Mouse (Mus musculus) gastrocnemius, postnatal 10 days (tissue): Measurements from ENCODE around the gene Rap1a. TPM values are rescaled to one million over a fixed set of nuclear protein-coding genes. Genes with fewer than 3 reads are reported as not detected.
A peak's percentile ranks its signal among the peaks of the same experiment; 100 is the strongest.

Experiments
- DNase-seq: peaks from one replicate; pipeline ENCODE4 v3.0.0; 2021; ENCODE audit warnings: mixed read lengths
- long read RNA-seq, 2 experiments: library from polyadenylated mRNA; stranded (forward); transcript quantifications; one replicate each; pipeline ENCODE4 v2.0.0; 2021
- total RNA-seq, 2 experiments: library from RNA; stranded (reverse); gene quantifications; 2 replicates each; pipeline ENCODE4 v1.2.3; 2021

The Rap1a gene
- total RNA-seq, result 100 to 1,000 TPM; 126 to 130 TPM
- long read RNA-seq, experiment 1, transcript Rap1a-201 (8 exons, 2,407 nt), result major isoform, 71 of 73 reads
- long read RNA-seq, experiment 1, partial matches to known transcripts, result 2 of 73 reads
- long read RNA-seq, experiment 1, other reads (novel, unspliced or antisense), result 0 of 73 reads
- long read RNA-seq, experiment 2, transcript Rap1a-201 (8 exons, 2,407 nt), result major isoform, 85 of 92 reads
- long read RNA-seq, experiment 2, partial matches to known transcripts, result 1 of 92 reads
- long read RNA-seq, experiment 2, other reads (novel, unspliced or antisense), result 6 of 92 reads

GRCm38 (mm10) chr3:105801191-105802166, at the start of gene Rap1a:
TSS of gene Rap1a (minus strand) at chr3:105801336.
- peak; percentile 80 for DNase-seq

DNA sequence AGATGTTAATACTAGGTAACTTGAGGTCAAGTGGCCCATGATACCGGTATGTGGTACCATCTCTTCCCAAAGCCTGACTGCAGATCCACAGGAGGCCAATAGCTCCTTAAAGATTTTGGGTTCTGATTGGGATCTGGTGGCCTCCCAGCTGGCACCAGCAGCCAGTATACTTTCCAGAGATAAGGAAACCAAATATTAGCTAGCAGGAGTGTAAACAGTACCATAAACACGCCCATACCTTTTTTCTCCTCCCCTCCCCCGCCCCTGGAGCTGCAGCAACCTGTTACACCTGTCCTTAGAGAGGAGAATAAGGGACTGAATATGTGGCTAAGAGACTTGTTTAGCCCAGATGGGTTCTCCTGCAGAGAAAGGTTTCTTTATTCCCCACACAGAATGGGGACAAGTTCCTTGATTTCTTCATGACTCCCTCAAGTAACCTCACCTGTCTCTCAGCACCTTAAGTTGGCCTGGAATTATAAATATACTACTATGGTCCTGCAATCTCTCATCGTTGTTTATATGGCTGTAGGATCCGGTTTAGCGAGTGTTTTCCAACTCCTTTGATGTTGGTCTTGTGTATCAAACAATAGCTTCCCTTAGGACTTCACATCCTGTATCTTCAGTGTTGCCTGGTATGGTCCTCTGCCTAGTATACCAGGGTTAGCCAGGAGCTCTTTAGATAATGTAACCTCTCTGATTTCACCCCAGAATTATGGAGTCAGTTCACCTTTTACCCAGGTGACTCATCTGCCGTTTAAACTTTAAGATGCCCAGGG, 45.3 kb upstream of the Rap1a start:
- no peak for DNase-seq

DNA sequence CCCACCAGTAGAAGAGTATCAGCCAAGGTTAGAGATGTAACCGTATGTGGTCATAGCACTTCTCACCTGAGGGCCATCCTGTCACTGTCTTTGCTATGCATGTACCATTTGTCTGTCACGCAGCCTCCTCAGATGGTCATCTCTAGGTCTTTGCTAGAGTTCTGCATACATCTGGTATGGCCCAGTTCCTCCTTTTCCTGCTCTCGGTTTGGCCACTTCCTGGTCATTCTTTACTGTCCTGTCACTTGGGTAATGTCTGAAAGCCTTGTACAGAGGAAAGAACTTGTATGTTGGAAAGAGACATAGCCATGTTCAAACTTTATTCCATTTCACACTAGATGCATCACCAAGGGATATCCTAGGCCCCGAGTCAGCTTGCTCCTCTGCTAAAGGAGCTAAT, 38.7 kb upstream of the Rap1a start:
- DNase-seq, result no peak

- DNase-seq, result no peak
These were observed 37.5 kb upstream of the Rap1a start for GRCm38 (mm10) chr3:105838655-105839054.

DNA sequence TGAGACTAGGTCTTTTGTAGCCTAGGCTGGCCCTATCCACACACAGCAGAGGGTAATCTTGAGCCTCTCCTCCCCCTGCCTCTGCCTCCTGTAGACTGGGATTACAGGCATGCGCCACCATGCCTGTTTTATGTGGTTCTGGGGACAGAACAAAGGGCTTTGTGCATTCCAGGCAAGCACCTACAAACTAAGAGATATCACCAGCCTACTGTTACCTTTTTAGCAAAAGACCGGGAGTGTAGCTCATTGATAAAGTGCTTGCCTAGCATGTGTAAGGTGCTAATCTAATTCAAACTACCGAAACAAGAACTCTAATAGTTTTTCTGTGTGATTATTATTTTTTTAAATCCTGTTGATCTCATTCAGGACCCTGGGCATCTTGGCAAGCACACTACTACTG, 35.7 kb upstream of the Rap1a start:
- no peak for DNase-seq

GRCm38 (mm10) chr3:105835875-105836274, 34.7 kb upstream of the Rap1a start:
- no peak for DNase-seq

GRCm38 (mm10) chr3:105831584-105831983, 30.4 kb upstream of the Rap1a start:
- no peak for DNase-seq

DNA sequence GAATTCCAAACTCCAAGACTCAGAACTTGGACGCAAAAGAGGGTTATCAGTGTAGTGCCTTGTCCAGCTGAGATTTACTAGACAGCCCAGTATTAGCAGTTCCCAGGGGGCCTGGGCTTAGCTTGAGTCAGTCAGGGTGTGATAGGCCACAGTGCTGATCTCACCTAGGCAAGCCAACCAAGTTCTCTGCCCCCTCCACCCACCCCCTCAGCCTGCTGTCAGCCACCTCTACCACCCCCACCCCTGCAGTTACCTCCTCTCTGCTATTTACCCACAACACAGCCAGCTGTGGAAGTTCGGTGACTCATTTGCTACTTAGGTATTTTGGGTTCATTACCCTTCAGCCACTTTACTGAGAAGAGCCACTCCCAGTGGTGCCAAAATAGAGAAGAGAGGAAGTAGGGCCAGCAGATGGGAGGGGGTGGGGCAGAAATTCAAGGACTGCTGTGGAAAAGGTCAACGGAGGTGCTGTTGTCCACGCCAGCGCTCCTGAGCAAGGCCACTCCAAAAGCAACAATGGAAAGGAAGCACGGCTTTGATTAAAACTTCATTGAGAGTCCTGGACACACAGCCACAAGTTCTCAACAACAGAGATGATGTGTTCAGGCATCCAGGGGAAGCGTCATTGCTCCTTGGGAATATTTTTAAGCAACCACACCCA, 24.5 kb upstream of the Rap1a start:
- DNase-seq, result peak; percentile 53

DNA sequence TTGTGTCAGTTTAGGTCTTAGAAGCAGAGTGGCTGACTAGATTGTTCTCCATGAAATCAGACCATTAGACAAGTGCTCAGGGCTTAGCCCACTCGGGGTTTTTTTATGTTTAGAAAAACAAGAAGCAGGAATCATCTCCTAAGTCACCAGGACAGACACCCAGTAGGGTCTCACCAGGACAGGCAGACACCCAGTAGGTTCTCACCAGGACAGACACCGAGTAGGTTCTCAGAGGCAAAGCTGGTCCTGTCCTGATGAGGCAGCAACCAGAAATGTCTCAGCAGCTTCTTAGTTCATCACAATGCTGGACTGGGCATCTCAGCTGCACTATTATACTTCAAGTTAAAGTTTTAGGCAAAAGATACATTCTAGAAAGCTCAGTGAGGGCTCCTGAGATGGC, 23.6 kb upstream of the Rap1a start:
- DNase-seq, result no peak

GRCm38 (mm10) chr3:105824103-105824502, 23.0 kb upstream of the Rap1a start:
- DNase-seq, result no peak

DNA sequence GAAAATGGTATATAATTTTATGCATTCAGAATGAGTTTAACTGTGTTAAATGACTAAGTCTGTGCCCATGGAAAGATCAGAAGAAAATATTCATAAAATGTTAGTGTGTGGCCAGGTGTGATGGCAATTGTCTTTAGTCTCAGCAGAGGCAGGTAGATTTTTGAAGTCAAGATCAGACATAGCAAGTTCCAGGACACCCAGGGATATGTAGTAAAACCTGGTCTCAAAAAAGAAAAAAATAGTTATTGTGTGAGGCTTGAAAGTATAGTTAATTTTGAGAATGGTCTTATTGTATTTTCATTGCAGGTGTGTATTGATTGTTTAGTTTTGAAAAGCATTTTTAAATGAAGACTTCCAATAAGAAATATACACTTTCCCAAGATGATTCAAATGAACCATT, 22.5 kb upstream of the Rap1a start:
- DNase-seq, result no peak

DNA sequence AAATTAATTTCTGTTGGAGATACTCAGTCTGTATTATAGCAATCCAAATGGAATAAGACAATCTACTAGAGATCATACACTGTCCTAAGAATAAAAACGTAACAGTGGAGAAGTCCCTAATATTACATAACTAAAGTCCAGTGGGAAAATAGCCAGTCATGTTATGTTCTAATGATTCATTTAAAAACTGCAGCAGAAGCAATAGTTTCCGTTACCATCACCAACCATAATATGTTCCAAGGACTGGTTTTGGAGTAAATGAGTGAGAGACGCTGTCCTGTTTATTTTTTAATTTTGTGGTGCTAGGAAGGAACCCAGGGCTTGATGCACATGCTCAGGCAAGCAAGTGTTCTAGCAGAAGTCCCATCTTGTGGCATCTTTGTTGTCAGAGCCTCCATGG, 20.4 kb upstream of the Rap1a start:
- no peak for DNase-seq

- DNase-seq, result no peak
These were observed 19.1 kb upstream of the Rap1a start for GRCm38 (mm10) chr3:105820272-105820671.

- DNase-seq, result no peak
These were observed 17.2 kb upstream of the Rap1a start for GRCm38 (mm10) chr3:105818130-105819004.

- DNase-seq, result no peak
These were observed 15.0 kb upstream of the Rap1a start for GRCm38 (mm10) chr3:105816089-105816488.

- no peak for DNase-seq
These were observed 14.2 kb upstream of the Rap1a start for GRCm38 (mm10) chr3:105815236-105815904.

DNA sequence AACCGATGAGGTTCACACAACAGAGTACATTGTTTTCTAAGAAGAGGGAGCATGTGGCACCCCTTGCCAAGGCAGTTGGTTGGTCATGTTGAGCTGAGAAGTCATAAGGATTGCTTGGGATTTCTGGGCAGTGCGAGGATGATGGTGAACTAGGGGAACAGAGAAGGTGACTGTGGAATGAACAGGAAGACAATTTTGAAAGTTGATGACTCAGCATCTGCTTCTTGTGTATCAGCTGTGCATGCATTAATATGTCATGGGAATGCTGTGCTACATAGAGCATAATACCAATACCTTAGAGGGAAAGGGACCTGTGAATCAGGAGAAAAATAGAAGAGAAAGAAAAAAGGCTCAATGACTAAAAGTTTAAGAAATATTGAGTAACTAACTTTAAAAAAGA, 10.0 kb upstream of the Rap1a start:
- DNase-seq, result no peak

GRCm38 (mm10) chr3:105808179-105809037, 7.3 kb upstream of the Rap1a start:
- no peak for DNase-seq

GRCm38 (mm10) chr3:105807672-105808071, 6.5 kb upstream of the Rap1a start:
- no peak for DNase-seq
